Mouse (Mus musculus) cortical plate, adult 2 months (tissue): ENCODE results near the gene 4930519P11Rik. TPM values are rescaled to one million over a fixed set of nuclear protein-coding genes. Genes with fewer than 3 reads are reported as not detected.

Source experiments
- H3K27ac ChIP-seq: fragments of 200-500 bp; 2 replicates; pipeline ENCODE4 v1.5.1; 2012; ENCODE audit warnings: low read length, control low read depth, inconsistent platforms; ENCODE audit not compliant: insufficient read depth
- H3K4me1 ChIP-seq: fragments of 200-500 bp; 2 replicates; pipeline ENCODE4 v1.6.1; 2011; ENCODE audit warnings: low read length; ENCODE audit not compliant: control insufficient read depth, insufficient read depth
- H3K4me3 ChIP-seq: fragments of 200-500 bp; 2 replicates; pipeline ENCODE4 v1.5.1; 2011; ENCODE audit warnings: mild to moderate bottlenecking, low read length, control low read depth; ENCODE audit not compliant: insufficient read depth
- CTCF ChIP-seq: fragments of 200-500 bp; IDR thresholded peaks from 2 replicates; pipeline ENCODE4 v1.5.1; 2011; ENCODE audit warnings: mild to moderate bottlenecking, control low read depth, low read length; ENCODE audit not compliant: insufficient read depth; ENCODE audit errors: extremely low read depth
- POLR2A ChIP-seq: fragments of 200-500 bp; IDR thresholded peaks from 2 replicates; pipeline ENCODE4 v1.6.1; 2011; ENCODE audit warnings: mild to moderate bottlenecking, low read length, control low read depth; ENCODE audit not compliant: insufficient read depth; ENCODE audit errors: extremely low read depth
- polyA plus RNA-seq: library from polyadenylated mRNA; depleted of rRNA; stranded (reverse); fragments of >200 nt; gene quantifications from 2 replicates; pipeline ENCODE4 v1.2.3, GENCODE M21; 2012; rRNA removed

The 4930519P11Rik gene
- polyA plus RNA-seq = 0.26 TPM in 1 of 2 replicates, not detected in the other

- peak within 1 kb of the TSS; percentile 68 for H3K4me3 ChIP-seq
- no peaks in the 10 kb centered on the region for H3K4me1 ChIP-seq
- TF ChIP-seq CTCF (peak; percentile 48), POLR2A (peak; percentile 49)
- H3K27ac ChIP-seq = peak within 1 kb of the TSS; percentile 88
These were observed at the start of gene 4930519P11Rik, which contains the start of gene Zfp341 for GRCm38 (mm10) chr2:154613118-154614115. 4930519P11Rik (minus strand) TSS chr2:154613437. Zfp341 (plus strand) TSS chr2:154613297.

- H3K4me3 ChIP-seq = no peak overlapping the region
- H3K4me1 ChIP-seq = peaks cover 13% of the 10 kb centered on the region
- no peak for TF ChIP-seq CTCF
- no peak for TF ChIP-seq POLR2A
- no peak overlapping the region for H3K27ac ChIP-seq
These were observed 46.4 kb upstream of the 4930519P11Rik start for GRCm38 (mm10) chr2:154659531-154660074.

- H3K4me1 ChIP-seq = peaks cover 13% of the 10 kb centered on the region
- TF ChIP-seq CTCF (no peak), POLR2A (no peak)
- H3K4me3 ChIP-seq = peak overlapping the region; percentile 77
- H3K27ac ChIP-seq = no peak overlapping the region
These were observed 45.8 kb upstream of the 4930519P11Rik start for GRCm38 (mm10) chr2:154659070-154659469.

- Histone ChIP-seq H3K4me3 (peak overlapping the region; percentile 77), H3K27ac (peak overlapping the region; percentile 6; the same call in 1 of the 2 replicates), H3K4me1 (peaks cover 13% of the 10 kb centered on the region)
- TF ChIP-seq POLR2A = no peak
- no peak for TF ChIP-seq CTCF
These were observed 44.4 kb upstream of the 4930519P11Rik start for GRCm38 (mm10) chr2:154657486-154658237.

GRCm38 (mm10) chr2:154656710-154657485, 43.7 kb upstream of the 4930519P11Rik start:
- TF ChIP-seq POLR2A = no peak
- TF ChIP-seq CTCF = no peak
- Histone ChIP-seq H3K4me1 (peaks cover 13% of the 10 kb centered on the region), H3K27ac (peak overlapping the region; percentile 75), H3K4me3 (peak overlapping the region; percentile 77)

GRCm38 (mm10) chr2:154655878-154656414, 42.7 kb upstream of the 4930519P11Rik start:
- Histone ChIP-seq H3K4me1 (peaks cover 13% of the 10 kb centered on the region), H3K4me3 (no peak overlapping the region), H3K27ac (no peak overlapping the region)
- no peak for TF ChIP-seq CTCF
- TF ChIP-seq POLR2A = no peak

GRCm38 (mm10) chr2:154654976-154655375, 41.7 kb upstream of the 4930519P11Rik start:
- no peak overlapping the region for H3K27ac ChIP-seq
- no peak overlapping the region for H3K4me3 ChIP-seq
- H3K4me1 ChIP-seq = peaks cover 11% of the 10 kb centered on the region
- TF ChIP-seq POLR2A (no peak), CTCF (no peak)

GRCm38 (mm10) chr2:154651363-154651762, 38.1 kb upstream of the 4930519P11Rik start, which contains the start of gene Chmp4b:
Chmp4b (plus strand) TSS chr2:154651705.
- H3K4me3 ChIP-seq = no peak within 1 kb of the TSS
- TF ChIP-seq POLR2A = no peak
- no peak for TF ChIP-seq CTCF
- H3K4me1 ChIP-seq = no peaks in the 10 kb centered on the region; the same call in 1 of the 2 replicates
- no peak within 1 kb of the TSS for H3K27ac ChIP-seq
